Mouse (Mus musculus) liver, embryonic 14.5 days (tissue): ENCODE measurements at regions not wholly inside any gene's neighbourhood (a gene's known extent, or its start where the extent isn't known, plus 50 kb on each side); places are given as distances from the start of the nearest gene placed in this dataset.

ENCODE experiments used
- CTCF ChIP-seq: IDR thresholded peaks from 2 replicates; pipeline ENCODE4 v1.5.1; 2016; ENCODE audit warnings: antibody characterized with exemption, low read depth, control low read depth
- EP300 ChIP-seq: IDR thresholded peaks from 2 replicates; pipeline ENCODE4 v1.6.1; 2016; ENCODE audit warnings: antibody characterized with exemption, low read depth

DNA sequence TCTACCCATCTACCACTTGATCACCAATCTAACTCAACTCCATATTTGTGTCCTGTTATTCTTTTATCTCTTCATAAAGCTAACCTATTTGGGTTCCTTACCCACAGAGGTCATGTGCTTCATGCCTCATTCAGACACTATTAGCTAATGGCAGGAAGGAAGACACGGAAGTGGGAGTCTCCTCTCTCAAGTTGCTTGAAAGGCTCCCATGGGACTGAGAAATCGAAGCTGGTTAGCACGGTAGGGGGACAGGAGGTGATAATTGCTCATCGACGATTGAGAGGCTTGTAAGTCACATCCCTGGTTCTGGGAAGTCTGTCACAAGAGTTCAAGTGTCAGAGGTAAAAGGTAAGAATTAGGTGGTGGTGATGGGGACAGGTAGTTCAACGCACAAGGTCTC, 362.2 kb upstream of the Adgrl2 start:
- TF ChIP-seq CTCF: no peak
- TF ChIP-seq EP300: no peak
